Mouse (Mus musculus) neural tube, embryonic 15.5 days (tissue): ENCODE measurements around the gene Mon1b. TPM values are rescaled to one million over a fixed set of nuclear protein-coding genes. Genes with fewer than 3 reads are reported as not detected.

Source experiments
- ATAC-seq: fragments of 200-750 bp; cut with Nextera tagmentation; 2 replicates; pipeline ENCODE4 v1.8.0; 2017; ENCODE audit warnings: mild to moderate bottlenecking, moderate TSS enrichment, moderate library complexity; ENCODE audit not compliant: low FRiP score
- H3K27ac ChIP-seq: fragments of 300-500 bp; sonication (generic); replicated peaks from 2 replicates; pipeline ENCODE4 v1.5.1; 2015; ENCODE audit warnings: mild to moderate bottlenecking, inconsistent platforms
- H3K27me3 ChIP-seq: fragments of 300-500 bp; sonication (generic); replicated peaks from 2 replicates; pipeline ENCODE4 v1.6.1; 2015; ENCODE audit warnings: inconsistent platforms
- H3K36me3 ChIP-seq: fragments of 300-500 bp; sonication (generic); 2 replicates; pipeline ENCODE4 v1.6.1; 2015; ENCODE audit warnings: inconsistent platforms
- H3K4me1 ChIP-seq: fragments of 300-500 bp; sonication (generic); 2 replicates; pipeline ENCODE4 v1.6.1; 2015; ENCODE audit warnings: inconsistent platforms
- H3K4me2 ChIP-seq: fragments of 300-500 bp; sonication (generic); 2 replicates; pipeline ENCODE4 v1.6.1; 2015; ENCODE audit warnings: inconsistent platforms, mild to moderate bottlenecking, moderate library complexity
- H3K4me3 ChIP-seq: fragments of 300-500 bp; sonication (generic); replicated peaks from 2 replicates; pipeline ENCODE4 v1.5.1; 2015; ENCODE audit warnings: mild to moderate bottlenecking, inconsistent platforms
- H3K9ac ChIP-seq: fragments of 300-500 bp; sonication (generic); replicated peaks from 2 replicates; pipeline ENCODE4 v1.6.1; 2015; ENCODE audit warnings: mild to moderate bottlenecking, inconsistent platforms
- H3K9me3 ChIP-seq: fragments of 300-500 bp; sonication (generic); replicated peaks from 2 replicates; pipeline ENCODE4 v1.6.1; 2016; ENCODE audit warnings: inconsistent platforms
- WGBS: fragments of 180-500 bp; shearing (Covaris S2); methylation state at CpG from one replicate; pipeline ENCODE4 v1.1.7; 2015; ENCODE audit warnings: mixed read lengths; 5-methylcytosine and 5-hydroxymethylcytosine counted together
- polyA plus RNA-seq: library from polyadenylated mRNA; unstranded; fragments of >200 nt; fragmentation: Nextera tagmentation; extraction: Ambion mirVana; gene quantifications from 2 replicates; pipeline ENCODE4 v1.2.1, GENCODE M21; 2015

Mon1b gene
- polyA plus RNA-seq = 8.7 and 9.9 TPM in 2 replicates

GRCm38 (mm10) chr8:113634670-113635591 is at the start of gene Mon1b:
TSS of gene Mon1b (plus strand) at chr8:113635587.
- ATAC-seq = peak; percentile 98
- no peaks in the 10 kb centered on the region for H3K9me3 ChIP-seq
- peak within 1 kb of the TSS; percentile 97 for H3K27ac ChIP-seq
- peak within 1 kb of the TSS; percentile 76 for H3K9ac ChIP-seq
- H3K4me3 ChIP-seq = peak within 1 kb of the TSS; percentile 80
- no peaks in the 10 kb centered on the region for H3K27me3 ChIP-seq
- peaks cover 22% of the 10 kb centered on the region for H3K36me3 ChIP-seq
- H3K4me2 ChIP-seq = peak within 1 kb of the TSS; percentile 100
- peaks cover 26% of the 10 kb centered on the region for H3K4me1 ChIP-seq
- under 1% methylated on average over 42 of the region's 42 CpGs for WGBS

- H3K27me3 ChIP-seq = no peaks in the 10 kb centered on the region
- no peak overlapping the region for H3K9ac ChIP-seq
- no peak for ATAC-seq
- no peaks in the 10 kb centered on the region for H3K4me1 ChIP-seq
- H3K27ac ChIP-seq = no peak overlapping the region
- H3K36me3 ChIP-seq = no peaks in the 10 kb centered on the region
- WGBS = 56% methylated on average over 3 of the region's 3 CpGs
- no peak overlapping the region for H3K4me3 ChIP-seq
- no peak overlapping the region for H3K4me2 ChIP-seq
- H3K9me3 ChIP-seq = no peaks in the 10 kb centered on the region
These were observed 37.0 kb upstream of the Mon1b start for GRCm38 (mm10) chr8:113598401-113598800.

GRCm38 (mm10) chr8:113632634-113633033 is 2.8 kb upstream of the Mon1b start:
- H3K27ac ChIP-seq = no peak overlapping the region

GRCm38 (mm10) chr8:113634161-113634560 is 1.2 kb upstream of the Mon1b start:
- no peaks in the 10 kb centered on the region for H3K9me3 ChIP-seq
- 28% methylated on average over 12 of the region's 12 CpGs for WGBS
- H3K4me1 ChIP-seq = peaks cover 26% of the 10 kb centered on the region
- no peaks in the 10 kb centered on the region for H3K27me3 ChIP-seq
- H3K4me2 ChIP-seq = peak overlapping the region; percentile 84
- peak overlapping the region; percentile 80 for H3K4me3 ChIP-seq
- no peak for ATAC-seq
- peaks cover 15% of the 10 kb centered on the region for H3K36me3 ChIP-seq
- H3K27ac ChIP-seq = peak overlapping the region; percentile 97
- H3K9ac ChIP-seq = peak overlapping the region; percentile 56

More at GRCm38 (mm10) chr8:113632634-113633033, 2.8 kb upstream of the Mon1b start:
- 12% methylated on average over 3 of the region's 3 CpGs for WGBS
- no peak overlapping the region for H3K4me3 ChIP-seq
- H3K4me1 ChIP-seq = peaks cover 25% of the 10 kb centered on the region
- no peak overlapping the region for H3K4me2 ChIP-seq
- no peak for ATAC-seq
- H3K27me3 ChIP-seq = no peaks in the 10 kb centered on the region
- H3K9me3 ChIP-seq = no peaks in the 10 kb centered on the region
- peaks cover under 1% of the 10 kb centered on the region; the same call in 1 of the 2 replicates for H3K36me3 ChIP-seq
- H3K9ac ChIP-seq = no peak overlapping the region

GRCm38 (mm10) chr8:113635592-113636279 is 349 bp downstream of the Mon1b start:
- H3K9me3 ChIP-seq = no peaks in the 10 kb centered on the region
- 3% methylated on average over 44 of the region's 44 CpGs for WGBS
- H3K4me1 ChIP-seq = peaks cover 26% of the 10 kb centered on the region
- peak overlapping the region; percentile 100 for H3K4me2 ChIP-seq
- peak overlapping the region; percentile 76 for H3K9ac ChIP-seq
- peak overlapping the region; percentile 80 for H3K4me3 ChIP-seq
- H3K27ac ChIP-seq = peak overlapping the region; percentile 97
- H3K27me3 ChIP-seq = no peaks in the 10 kb centered on the region
- H3K36me3 ChIP-seq = peaks cover 28% of the 10 kb centered on the region
- peak; percentile 78 for ATAC-seq

- no peaks in the 10 kb centered on the region for H3K27me3 ChIP-seq
- no peaks in the 10 kb centered on the region for H3K9me3 ChIP-seq
- peak overlapping the region; percentile 100 for H3K4me2 ChIP-seq
- no peak for ATAC-seq
- H3K9ac ChIP-seq = peak overlapping the region; percentile 76
- H3K27ac ChIP-seq = peak overlapping the region; percentile 97; the same call in 1 of the 2 replicates
- H3K4me1 ChIP-seq = peaks cover 26% of the 10 kb centered on the region
- WGBS = 37% methylated on average over 5 of the region's 5 CpGs
- H3K36me3 ChIP-seq = peaks cover 30% of the 10 kb centered on the region
- H3K4me3 ChIP-seq = peak overlapping the region; percentile 80
These were observed 867 bp downstream of the Mon1b start for GRCm38 (mm10) chr8:113636280-113636628.

GRCm38 (mm10) chr8:113640357-113640756 is 5.0 kb downstream of the Mon1b start:
- Histone ChIP-seq H3K4me1 (peaks cover 18% of the 10 kb centered on the region), H3K9ac (no peak overlapping the region), H3K4me2 (no peak overlapping the region), H3K36me3 (peaks cover 49% of the 10 kb centered on the region), H3K4me3 (no peak overlapping the region), H3K27ac (no peak overlapping the region), H3K27me3 (no peaks in the 10 kb centered on the region), H3K9me3 (no peaks in the 10 kb centered on the region)
- WGBS = 89% methylated on average over 8 of the region's 8 CpGs
- no peak for ATAC-seq

- Histone ChIP-seq H3K9ac (no peak within 1 kb of the TSS), H3K9me3 (no peaks in the 10 kb centered on the region), H3K27me3 (no peaks in the 10 kb centered on the region), H3K4me1 (no peaks in the 10 kb centered on the region), H3K27ac (no peak within 1 kb of the TSS), H3K4me3 (no peak within 1 kb of the TSS), H3K36me3 (peaks cover 46% of the 10 kb centered on the region), H3K4me2 (no peak within 1 kb of the TSS)
- no peak for ATAC-seq
- 96% methylated on average over 16 of the region's 16 CpGs for WGBS
These were observed 7.5 kb downstream of the Mon1b start, which contains the start of gene Syce1l for GRCm38 (mm10) chr8:113642926-113643325. TSS of gene Syce1l (plus strand) at chr8:113643213.

- H3K4me1 ChIP-seq = no peaks in the 10 kb centered on the region
- H3K27ac ChIP-seq = no peak overlapping the region
- no peak overlapping the region for H3K4me3 ChIP-seq
- 91% methylated on average over 8 of the region's 8 CpGs for WGBS
- ATAC-seq = no peak
- no peaks in the 10 kb centered on the region for H3K27me3 ChIP-seq
- no peak overlapping the region for H3K9ac ChIP-seq
- H3K9me3 ChIP-seq = no peaks in the 10 kb centered on the region
- H3K36me3 ChIP-seq = peaks cover 40% of the 10 kb centered on the region
- no peak overlapping the region for H3K4me2 ChIP-seq
These were observed 8.3 kb downstream of the Mon1b start for GRCm38 (mm10) chr8:113643479-113644210.

- peaks cover 25% of the 10 kb centered on the region for H3K36me3 ChIP-seq
- 82% methylated on average over 5 of the region's 5 CpGs for WGBS
- no peak overlapping the region for H3K27ac ChIP-seq
- H3K27me3 ChIP-seq = no peaks in the 10 kb centered on the region
- no peaks in the 10 kb centered on the region for H3K9me3 ChIP-seq
- H3K4me3 ChIP-seq = no peak overlapping the region
- H3K9ac ChIP-seq = no peak overlapping the region
- no peak for ATAC-seq
- no peaks in the 10 kb centered on the region for H3K4me1 ChIP-seq
- no peak overlapping the region for H3K4me2 ChIP-seq
These were observed 9.8 kb downstream of the Mon1b start for GRCm38 (mm10) chr8:113645220-113645619.

- no peaks in the 10 kb centered on the region for H3K36me3 ChIP-seq
- no peaks in the 10 kb centered on the region for H3K9me3 ChIP-seq
- no peaks in the 10 kb centered on the region for H3K27me3 ChIP-seq
- no peaks in the 10 kb centered on the region for H3K4me1 ChIP-seq
- no peak overlapping the region for H3K9ac ChIP-seq
- no peak for ATAC-seq
- no peak overlapping the region for H3K27ac ChIP-seq
- H3K4me2 ChIP-seq = no peak overlapping the region
- H3K4me3 ChIP-seq = no peak overlapping the region
- WGBS = 87% methylated on average over 11 of the region's 12 CpGs
These were observed 17.1 kb downstream of the Mon1b start for GRCm38 (mm10) chr8:113652450-113652849.
